In genomic region chr9:108992085-108992469, GRCm38 (mm10) we compare ENCODE assay signal across 8 mouse cellular contexts. TPM values are rescaled to one million over a fixed set of nuclear protein-coding genes. Genes with fewer than 3 reads are reported as not detected.
A peak's percentile ranks its signal among the peaks of the same experiment; 100 is the strongest.
DNase-seq lines count a peak whose midpoint lies in the region; ATAC-seq and TF ChIP-seq lines count a peak whose summit lies in the region.

No protein-coding gene starts in this region.

- no peaks in the 10 kb centered on the region for H3K36me3 ChIP-seq in E14TG2a.4 (ENCODE audit: insufficient read depth, low read length)
- no peaks in the 10 kb centered on the region for H3K36me3 ChIP-seq in heart, postnatal 0 days (replicated peaks; ENCODE audit: control insufficient read depth, insufficient read depth, low read length)
- no peaks in the 10 kb centered on the region for H3K36me3 ChIP-seq in lung, postnatal 0 days (ENCODE audit: insufficient read depth, low read length)

- 14% methylated on average over 18 of the region's 18 CpGs for WGBS in heart, postnatal 0 days
- 11% methylated on average over 18 of the region's 18 CpGs for WGBS in lung, postnatal 0 days

- peak overlapping the region; percentile 96 for H3K27ac ChIP-seq in gastrocnemius, adult 2 months
- H3K27ac ChIP-seq in heart, postnatal 0 days (ENCODE audit: low read depth) = 0 out of 2 replicates have a peak overlapping the region, but pooled peaks have one; percentile 28
- H3K27ac ChIP-seq in lung, postnatal 0 days (ENCODE audit: low read length) = peak overlapping the region; percentile 68

- peaks cover 64% of the 10 kb centered on the region for H3K4me1 ChIP-seq in E14TG2a.4 (replicated peaks; ENCODE audit: low read depth, low read length)
- H3K4me1 ChIP-seq in heart, postnatal 0 days (ENCODE audit: control insufficient read depth, insufficient read depth) = peaks cover 34% of the 10 kb centered on the region
- H3K4me1 ChIP-seq in lung, postnatal 0 days (ENCODE audit: insufficient read depth, low read depth, low read length) = peaks cover 8% of the 10 kb centered on the region; the same call in 1 of the 2 replicates

- TF ChIP-seq CTCF in gastrocnemius, adult 2 months (IDR thresholded peaks at IDR 0.05) = no peak
- TF ChIP-seq CTCF in E14TG2a.4 (conservative IDR thresholded peaks at IDR 0.05; ENCODE audit: low read length) = no peak
- no peak for TF ChIP-seq CTCF in heart, postnatal 0 days (IDR thresholded peaks at IDR 0.05; ENCODE audit: low read depth)
- no peak for TF ChIP-seq CTCF in lung, postnatal 0 days (IDR thresholded peaks at IDR 0.05)

- H3K9ac ChIP-seq in heart, postnatal 0 days (replicated peaks; ENCODE audit: low read depth, low read length) = no peak overlapping the region
- no peak overlapping the region for H3K9ac ChIP-seq in lung, postnatal 0 days (replicated peaks; ENCODE audit: low read depth)

- intact Hi-C loops in gastrocnemius, adult 2 months (cut with DNase I) = no loop called here

- peak overlapping the region; percentile 88 for H3K4me2 ChIP-seq in heart, postnatal 0 days (ENCODE audit: low read depth, low read length)
- H3K4me2 ChIP-seq in lung, postnatal 0 days (replicated peaks; ENCODE audit: low read depth, low read length) = peak overlapping the region; percentile 73

- H3K9me3 ChIP-seq in E14TG2a.4 (ENCODE audit: low read length) = no peaks in the 10 kb centered on the region
- H3K9me3 ChIP-seq in heart, postnatal 0 days (replicated peaks; ENCODE audit: control insufficient read depth, low read length) = no peaks in the 10 kb centered on the region
- H3K9me3 ChIP-seq in lung, postnatal 0 days (ENCODE audit: low read length) = no peaks in the 10 kb centered on the region

- no peaks in the 10 kb centered on the region for H3K27me3 ChIP-seq in E14TG2a.4 (ENCODE audit: insufficient read depth, low read length)
- H3K27me3 ChIP-seq in heart, postnatal 0 days (ENCODE audit: control insufficient read depth, insufficient read depth, low read length) = no peaks in the 10 kb centered on the region
- no peaks in the 10 kb centered on the region for H3K27me3 ChIP-seq in lung, postnatal 0 days (replicated peaks; ENCODE audit: insufficient read depth, low read length)

- ATAC-seq in heart, postnatal 0 days (ENCODE audit: insufficient read depth, low read depth) = no peak
- no peak for ATAC-seq in lung, postnatal 0 days
- ATAC-seq in CD4-positive, CD25-positive, alpha-beta regulatory T cell, adult 4 months = no peak

- no peak for TF ChIP-seq EP300 in heart, postnatal 0 days (IDR thresholded peaks at IDR 0.05; ENCODE audit: low read depth)
- no peak for TF ChIP-seq EP300 in lung, postnatal 0 days (IDR thresholded peaks at IDR 0.05)

- DNase-seq in gastrocnemius, adult 2 months = no peak
- DNase-seq in gastrocnemius, postnatal 4 days (ENCODE audit: low spot score in 2 of 2) = no peak
- no peak for DNase-seq in heart, postnatal 0 days (ENCODE audit: low spot score)
- DNase-seq in lung, postnatal 0 days (ENCODE audit: low spot score) = peak; percentile 43
- DNase-seq in spleen, adult 12 weeks (ENCODE audit: low spot score) = no peak
- DNase-seq in retina, embryonic 14.5 days (ENCODE audit: low spot score) = no peak

- peak overlapping the region; percentile 75 for H3K4me3 ChIP-seq in gastrocnemius, adult 2 months
- H3K4me3 ChIP-seq in E14TG2a.4 (replicated peaks; ENCODE audit: low read length) = peak overlapping the region; percentile 82
- H3K4me3 ChIP-seq in heart, postnatal 0 days (ENCODE audit: low read depth, low read length) = peak overlapping the region; percentile 53
- peak overlapping the region; percentile 47 for H3K4me3 ChIP-seq in lung, postnatal 0 days (ENCODE audit: low read depth, low read length)

RNA-seq across cellular contexts. Expression of gene Pfkfb4, which starts 0.5 kb away (rescaled TPM):
- total RNA-seq in gastrocnemius, adult 2 months (2021) = 10 to 100 TPM; 26.4 to 58.3 TPM
- 10 to 100 TPM; 17.2 to 21.4 TPM for total RNA-seq in gastrocnemius, postnatal 4 days (2021)
- total RNA-seq in heart, postnatal 0 days (2014; rRNA removed; ENCODE audit: low replicate concordance) = 4.0 and 7.6 TPM in 2 replicates
- 2.3 and 3.1 TPM in 2 replicates for polyA plus RNA-seq in heart, postnatal 0 days (2015; fragmentation: Nextera tagmentation; extraction: Ambion mirVana)
- polyA plus RNA-seq in lung, postnatal 0 days (2015; fragmentation: Nextera tagmentation; extraction: Ambion mirVana) = 22.0 and 22.8 TPM in 2 replicates
- 10 to 100 TPM in 1 of 2 experiments, 1 to 10 TPM in 1; 6.1 to 12.7 TPM for polyA plus RNA-seq in CD4-positive, CD25-positive, alpha-beta regulatory T cell, adult 4 months (2017; shearing (Covaris generic))

RNA-seq across cellular contexts. Expression of gene Ucn2, which starts 6.3 kb away (rescaled TPM):
- 1 to 10 TPM in 1 of 2 experiments, under 1 TPM in 1; 0.47 to 1.1 TPM for total RNA-seq in gastrocnemius, adult 2 months (2021)
- total RNA-seq in gastrocnemius, postnatal 4 days (2021) = 1 to 10 TPM; 2.9 to 3.8 TPM
- total RNA-seq in heart, postnatal 0 days (2014; rRNA removed; ENCODE audit: low replicate concordance) = not detected in 2 replicates
- polyA plus RNA-seq in heart, postnatal 0 days (2015; fragmentation: Nextera tagmentation; extraction: Ambion mirVana) = not detected in 2 replicates
- polyA plus RNA-seq in lung, postnatal 0 days (2015; fragmentation: Nextera tagmentation; extraction: Ambion mirVana) = not detected in 2 replicates
- polyA plus RNA-seq in CD4-positive, CD25-positive, alpha-beta regulatory T cell, adult 4 months (2017; shearing (Covaris generic)) = not detected

RNA-seq across cellular contexts. Expression of gene Col7a1, which starts 38.7 kb away (rescaled TPM):
- total RNA-seq in gastrocnemius, adult 2 months (2021) = 1 to 10 TPM in 1 of 2 experiments, under 1 TPM in 1; 0.95 to 3.0 TPM
- total RNA-seq in gastrocnemius, postnatal 4 days (2021) = 10 to 100 TPM; 16.0 to 16.4 TPM
- 0.58 and 1.3 TPM in 2 replicates for total RNA-seq in heart, postnatal 0 days (2014; rRNA removed; ENCODE audit: low replicate concordance)
- polyA plus RNA-seq in heart, postnatal 0 days (2015; fragmentation: Nextera tagmentation; extraction: Ambion mirVana) = 0.47 and 0.57 TPM in 2 replicates
- 2.5 and 2.9 TPM in 2 replicates for polyA plus RNA-seq in lung, postnatal 0 days (2015; fragmentation: Nextera tagmentation; extraction: Ambion mirVana)
- not detected for polyA plus RNA-seq in CD4-positive, CD25-positive, alpha-beta regulatory T cell, adult 4 months (2017; shearing (Covaris generic))

RNA-seq across cellular contexts. Expression of gene Shisa5, which starts 46.3 kb away (rescaled TPM):
- total RNA-seq in gastrocnemius, adult 2 months (2021) = 10 to 100 TPM; 15.9 to 17.0 TPM
- 10 to 100 TPM; 50.6 to 54.3 TPM for total RNA-seq in gastrocnemius, postnatal 4 days (2021)
- total RNA-seq in heart, postnatal 0 days (2014; rRNA removed; ENCODE audit: low replicate concordance) = 76.9 and 102 TPM in 2 replicates
- 49.0 and 51.8 TPM in 2 replicates for polyA plus RNA-seq in heart, postnatal 0 days (2015; fragmentation: Nextera tagmentation; extraction: Ambion mirVana)
- polyA plus RNA-seq in lung, postnatal 0 days (2015; fragmentation: Nextera tagmentation; extraction: Ambion mirVana) = 194 and 216 TPM in 2 replicates
- polyA plus RNA-seq in CD4-positive, CD25-positive, alpha-beta regulatory T cell, adult 4 months (2017; shearing (Covaris generic)) = 1,000 to 10,000 TPM; 3,771 to 6,921 TPM

RNA-seq across cellular contexts. Expression of gene Uqcrc1, which starts 55.6 kb away (rescaled TPM):
- 1,000 to 10,000 TPM in 1 of 2 experiments, 100 to 1,000 TPM in 1; 834 to 1,182 TPM for total RNA-seq in gastrocnemius, adult 2 months (2021)
- 100 to 1,000 TPM; 612 to 624 TPM for total RNA-seq in gastrocnemius, postnatal 4 days (2021)
- total RNA-seq in heart, postnatal 0 days (2014; rRNA removed; ENCODE audit: low replicate concordance) = 1,707 and 1,762 TPM in 2 replicates
- 1,738 and 1,782 TPM in 2 replicates for polyA plus RNA-seq in heart, postnatal 0 days (2015; fragmentation: Nextera tagmentation; extraction: Ambion mirVana)
- polyA plus RNA-seq in lung, postnatal 0 days (2015; fragmentation: Nextera tagmentation; extraction: Ambion mirVana) = 269 and 290 TPM in 2 replicates
- 100 to 1,000 TPM; 182 to 369 TPM for polyA plus RNA-seq in CD4-positive, CD25-positive, alpha-beta regulatory T cell, adult 4 months (2017; shearing (Covaris generic))

Comparison
In these comparisons a context has a peak if more than half of its experiments do, and no peak if none do; other contexts are left out.
1. H3K27ac ChIP-seq: peak in every context shown above with its lines; median percentile 96 in gastrocnemius, adult 2 months; 68 in lung, postnatal 0 days; 28 in heart, postnatal 0 days.